Mouse (Mus musculus) testis, adult 2 months (tissue): Measurements from ENCODE around the gene Stpg3.

Source experiments
- CTCF ChIP-seq: fragments of 200-500 bp; IDR thresholded peaks from 2 replicates; pipeline ENCODE4 v1.5.1; 2012; ENCODE audit warnings: low read depth, mild to moderate bottlenecking, inconsistent platforms, low read length, moderate library complexity; ENCODE audit not compliant: control insufficient read depth, insufficient read depth, insufficient replicate concordance
- POLR2A ChIP-seq: fragments of 200-500 bp; IDR thresholded peaks from 2 replicates; pipeline ENCODE4 v1.6.1; 2012; ENCODE audit warnings: low read depth, mild to moderate bottlenecking, inconsistent platforms, low read length, moderate library complexity; ENCODE audit not compliant: control insufficient read depth

- no peak for TF ChIP-seq CTCF
- TF ChIP-seq POLR2A, result no peak
Observed at GRCm38 (mm10) chr2:25221331-25221772, 6.9 kb upstream of the Stpg3 start.
